ENCODE assay signal across 33 mouse cellular contexts in the genomic region with DNA sequence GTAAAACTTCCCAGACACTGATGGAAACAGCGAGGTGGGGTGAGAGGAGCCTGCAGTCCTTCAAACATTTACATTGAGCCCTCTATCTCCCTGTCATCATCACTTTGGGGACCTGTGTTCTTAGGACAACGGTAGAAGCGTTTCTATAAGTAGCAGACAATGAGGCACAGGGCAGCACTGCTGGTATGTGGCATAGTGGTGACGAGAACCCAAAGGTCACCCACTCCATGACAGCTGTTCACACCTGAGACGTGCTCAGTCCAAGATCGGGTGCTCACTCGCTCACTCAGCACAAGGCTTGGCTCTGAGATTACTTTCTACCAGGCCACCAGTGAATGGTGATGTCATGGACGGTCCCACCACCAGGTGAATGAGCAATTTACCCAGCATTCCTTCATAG.
"Had no signal": no experiment of that assay in that cellular context is flagged by ENCODE, and none has a peak within 500 bp of the region (broad histone marks: within the 10 kb centered on the region; RNA-seq: fewer than 3 reads in every experiment).

No protein-coding gene starts in this region.

- DNase-seq: left cerebral cortex, postnatal 4 days; liver; liver, embryonic 13.5 days; liver, postnatal 0 days; lung, adult 18-20 months; lung, adult 2 months; lung, embryonic 14.5 days; lung, postnatal 10 days; lung, postnatal 14 days; lung, postnatal 36 days; lung, postnatal 4 days; midbrain, embryonic 14.5 days had no signal

- H3K9me3 ChIP-seq: limb, embryonic 10.5 days; limb, embryonic 12.5 days; limb, embryonic 13.5 days; limb, embryonic 15.5 days; liver, embryonic 12.5 days; liver, embryonic 13.5 days; liver, embryonic 15.5 days; lung, embryonic 15.5 days; megakaryocyte, embryonic 14.5 days; midbrain, embryonic 10.5 days; midbrain, embryonic 12.5 days; midbrain, embryonic 13.5 days; midbrain, embryonic 15.5 days; neural tube, embryonic 12.5 days; neural tube, embryonic 13.5 days had no signal

- H3K4me3 ChIP-seq: limb, embryonic 10.5 days; limb, embryonic 12.5 days; limb, embryonic 13.5 days; limb, embryonic 15.5 days; liver, embryonic 12.5 days; liver, embryonic 13.5 days; liver, embryonic 15.5 days; lung, embryonic 15.5 days; megakaryocyte, embryonic 14.5 days; midbrain, embryonic 10.5 days; midbrain, embryonic 12.5 days; midbrain, embryonic 13.5 days; midbrain, embryonic 15.5 days; myocyte; neural tube, embryonic 12.5 days; neural tube, embryonic 13.5 days had no signal

- H3K4me2 ChIP-seq: limb, embryonic 12.5 days; limb, embryonic 13.5 days; limb, embryonic 15.5 days; liver, embryonic 11.5 days; liver, embryonic 12.5 days; liver, embryonic 13.5 days; liver, embryonic 15.5 days; lung, embryonic 14.5 days; lung, embryonic 15.5 days; midbrain, embryonic 11.5 days; midbrain, embryonic 12.5 days; midbrain, embryonic 13.5 days; midbrain, embryonic 15.5 days; neural tube, embryonic 12.5 days; neural tube, embryonic 13.5 days had no signal

- H3K27ac ChIP-seq: limb, embryonic 10.5 days; limb, embryonic 12.5 days; limb, embryonic 13.5 days; limb, embryonic 15.5 days; liver, embryonic 12.5 days; liver, embryonic 13.5 days; liver, embryonic 14.5 days; liver, embryonic 15.5 days; lung, embryonic 15.5 days; macrophage; midbrain, embryonic 10.5 days; midbrain, embryonic 12.5 days; midbrain, embryonic 13.5 days; midbrain, embryonic 15.5 days; neural tube, embryonic 12.5 days; neural tube, embryonic 13.5 days had no signal

- H3K27me3 ChIP-seq: limb, embryonic 12.5 days; limb, embryonic 13.5 days; limb, embryonic 15.5 days; liver, embryonic 12.5 days; liver, embryonic 13.5 days; liver, embryonic 15.5 days; lung, embryonic 15.5 days; megakaryocyte, embryonic 14.5 days; midbrain, embryonic 12.5 days; midbrain, embryonic 13.5 days; midbrain, embryonic 15.5 days; neural tube, embryonic 12.5 days; neural tube, embryonic 13.5 days had no signal

- ATAC-seq: liver, embryonic 12.5 days; liver, postnatal 0 days; lung, postnatal 0 days; midbrain, embryonic 13.5 days; midbrain, embryonic 15.5 days; midbrain, embryonic 16.5 days had no signal

- H3K9ac ChIP-seq: limb, embryonic 12.5 days; limb, embryonic 13.5 days; limb, embryonic 15.5 days; liver, embryonic 12.5 days; liver, embryonic 13.5 days; liver, embryonic 14.5 days; liver, embryonic 15.5 days; liver, postnatal 0 days; lung, embryonic 14.5 days; lung, embryonic 15.5 days; midbrain, embryonic 12.5 days; midbrain, embryonic 13.5 days; midbrain, embryonic 15.5 days; neural tube, embryonic 12.5 days; neural tube, embryonic 13.5 days had no signal
